Mouse (Mus musculus): ENCODE measurements around the gene Klhl36.
A peak's percentile ranks its signal among the peaks of the same experiment; 100 is the strongest.

DNA sequence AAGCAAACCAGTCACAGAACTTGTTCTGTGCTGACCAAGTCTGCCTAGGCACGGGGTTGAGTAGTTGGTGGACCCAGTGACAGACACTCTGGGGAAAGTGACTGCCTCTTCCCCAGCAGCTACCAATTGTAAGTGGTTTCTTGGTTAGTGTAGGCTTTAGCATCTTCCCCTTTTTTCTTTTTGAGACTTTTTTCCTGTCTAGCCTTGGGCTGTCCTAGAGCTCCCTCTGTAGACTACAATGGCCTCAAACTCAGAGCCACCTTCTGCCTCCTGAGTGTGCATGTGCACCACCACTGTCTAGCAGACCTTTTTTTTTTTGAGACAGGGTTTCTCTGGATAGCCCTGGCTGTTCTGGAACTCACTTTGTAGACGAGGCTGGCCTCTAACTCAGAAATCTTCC, 64.4 kb downstream of the Klhl36 start:
- TF ChIP-seq CTCF (IDR thresholded peaks at IDR 0.05; ENCODE audit: low read depth): peak; percentile 41
- no peak for TF ChIP-seq EP300 (IDR thresholded peaks at IDR 0.05; ENCODE audit: low read depth)

Measured in heart, postnatal 0 days (tissue).